Mouse (Mus musculus): ENCODE data around the gene Higd1a.

DNA sequence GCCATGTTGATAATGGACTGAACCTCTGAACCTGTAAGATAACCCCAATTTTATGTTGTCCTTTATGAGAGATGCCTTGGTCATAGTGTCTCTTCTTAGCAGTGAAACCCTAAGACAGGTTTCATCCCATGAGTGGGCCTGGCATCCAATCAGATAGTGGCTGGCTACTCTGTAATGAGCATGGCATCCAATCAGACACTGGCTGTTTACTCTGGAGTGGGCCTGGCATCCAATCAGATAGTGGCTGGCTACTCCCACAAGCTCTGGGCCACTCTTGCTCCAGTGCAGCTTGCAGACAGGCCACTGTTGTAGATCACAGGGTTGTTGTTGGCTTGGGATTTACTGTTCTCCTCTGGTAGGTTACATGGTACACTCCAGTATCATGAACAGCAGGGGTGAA lies 15.4 kb upstream of the Higd1a start:
- no peak for TF ChIP-seq CTCF (IDR thresholded peaks at IDR 0.05; ENCODE audit: low read depth)
- no peak for TF ChIP-seq EP300 (IDR thresholded peaks at IDR 0.05; ENCODE audit: low read depth)

Measured in heart, postnatal 0 days (tissue).